Comparison of ENCODE assay signal across 20 mouse cellular contexts in genomic region chr8:112599975-112600374, GRCm38 (mm10). TPM values are rescaled to one million over a fixed set of nuclear protein-coding genes. Genes with fewer than 3 reads are reported as not detected.
"Had no signal": no experiment of that assay in that cellular context is flagged by ENCODE, and none has a peak within 500 bp of the region (broad histone marks: within the 10 kb centered on the region; RNA-seq: fewer than 3 reads in every experiment).

No protein-coding gene starts in this region.

- H3K4me2 ChIP-seq: lung, embryonic 14.5 days; midbrain, embryonic 12.5 days; midbrain, embryonic 15.5 days; neural tube, embryonic 13.5 days; neural tube, embryonic 15.5 days had no signal

- ATAC-seq: midbrain, embryonic 15.5 days had no signal

- H3K27me3 ChIP-seq: midbrain, embryonic 12.5 days; midbrain, embryonic 15.5 days; neural tube, embryonic 13.5 days; neural tube, embryonic 15.5 days had no signal

- H3K36me3 ChIP-seq: midbrain, embryonic 10.5 days; midbrain, embryonic 12.5 days; midbrain, embryonic 15.5 days; neural tube, embryonic 13.5 days; neural tube, embryonic 15.5 days had no signal

- H3K27ac ChIP-seq: midbrain, embryonic 10.5 days; midbrain, embryonic 12.5 days; midbrain, embryonic 15.5 days; neural tube, embryonic 13.5 days; neural tube, embryonic 15.5 days had no signal

- DNase-seq: lung, adult 18-20 months; lung, embryonic 14.5 days; lung, postnatal 10 days; lung, postnatal 4 days; retina, postnatal 1 day; right cerebral cortex, adult 18-20 months; right cerebral cortex, postnatal 25 days; right cerebral cortex, postnatal 4 days; spleen, adult 18-20 months; thymus, adult 18-20 months; thymus, postnatal 14 days; thymus, postnatal 36 days had no signal

- H3K4me1 ChIP-seq: neural tube, embryonic 13.5 days had no signal

- H3K9ac ChIP-seq: lung, embryonic 14.5 days; midbrain, embryonic 12.5 days; midbrain, embryonic 15.5 days; neural tube, embryonic 13.5 days; neural tube, embryonic 15.5 days had no signal

- H3K9me3 ChIP-seq: midbrain, embryonic 10.5 days; midbrain, embryonic 12.5 days; midbrain, embryonic 15.5 days; neural tube, embryonic 13.5 days; neural tube, embryonic 15.5 days had no signal

- H3K4me3 ChIP-seq: midbrain, embryonic 10.5 days; midbrain, embryonic 12.5 days; midbrain, embryonic 15.5 days; myocyte; neural tube, embryonic 13.5 days; neural tube, embryonic 15.5 days had no signal

RNA-seq across cellular contexts. Expression of gene Cntnap4, which starts 30.1 kb away (rescaled TPM):
- total RNA-seq: megakaryocyte, adult 5-6 weeks; megakaryocyte-erythroid progenitor cell, adult 5-6 weeks had no signal
- polyA plus RNA-seq: lung, embryonic 14.5 days had no signal
